Mouse (Mus musculus): ENCODE results near the gene Tmem205. TPM values are rescaled to one million over a fixed set of nuclear protein-coding genes. Genes with fewer than 3 reads are reported as not detected.

The Tmem205 gene
- polyA plus RNA-seq, 1 experiment from 2014 or later = 56.0 TPM

DNA sequence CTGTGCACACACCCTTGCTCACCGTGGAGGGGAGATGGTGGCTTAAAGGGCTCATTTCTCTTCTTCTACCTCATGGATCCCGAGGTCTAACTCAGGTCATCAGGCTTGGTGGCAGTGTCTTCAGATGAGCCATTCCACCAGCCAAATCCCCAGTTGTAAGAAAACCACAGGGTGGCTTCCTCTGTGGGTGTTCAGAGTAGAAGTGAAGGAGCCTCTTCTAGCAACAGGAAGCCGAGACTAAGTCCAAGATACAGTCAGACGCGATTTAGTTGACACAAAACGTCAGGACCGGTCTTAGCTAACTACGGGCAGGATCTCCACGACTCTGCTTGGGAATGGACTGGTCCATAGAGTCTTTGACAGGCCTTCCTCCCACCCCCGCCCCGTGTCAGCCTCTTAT lies 19.1 kb downstream of the Tmem205 start:
- H3K27me3 ChIP-seq = no peaks in the 10 kb centered on the region
- H3K4me1 ChIP-seq = no peaks in the 10 kb centered on the region
- no peak overlapping the region for H3K4me2 ChIP-seq
- no peaks in the 10 kb centered on the region for H3K9me3 ChIP-seq
- H3K4me3 ChIP-seq = no peak overlapping the region
- peaks cover 7% of the 10 kb centered on the region; the same call in 1 of the 2 replicates for H3K36me3 ChIP-seq
- WGBS = 75% methylated on average over 11 of the region's 11 CpGs
- ATAC-seq (ENCODE audit: insufficient number of reproducible peaks, low FRiP score, low TSS enrichment, low read depth) = no peak
- no peak overlapping the region for H3K27ac ChIP-seq
- H3K9ac ChIP-seq = no peak overlapping the region

DNA sequence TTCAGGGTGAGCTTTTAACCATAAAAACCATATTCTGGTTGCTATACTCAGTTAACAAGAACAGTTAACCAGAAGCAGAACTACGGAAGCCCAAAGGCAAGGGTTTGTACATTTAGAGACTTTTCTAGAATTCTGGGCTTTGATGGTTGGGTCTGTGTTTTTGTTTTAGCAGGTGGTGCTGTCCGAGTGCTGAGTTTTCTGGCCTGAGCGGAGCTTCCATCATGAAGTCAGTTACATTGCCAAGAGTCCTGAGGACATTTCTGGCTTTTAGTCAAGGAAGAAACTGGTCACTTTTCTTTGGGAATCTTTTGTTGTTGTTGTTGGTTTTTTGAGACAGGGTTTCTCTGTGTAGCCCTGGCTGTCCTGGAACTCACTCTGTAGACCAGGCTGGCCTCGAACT lies 23.3 kb downstream of the Tmem205 start:
- no peak overlapping the region for H3K4me2 ChIP-seq
- H3K4me3 ChIP-seq = no peak overlapping the region
- H3K27ac ChIP-seq = no peak overlapping the region
- no peaks in the 10 kb centered on the region for H3K9me3 ChIP-seq
- ATAC-seq (ENCODE audit: insufficient number of reproducible peaks, low FRiP score, low TSS enrichment, low read depth) = no peak
- WGBS = 83% methylated on average over 4 of the region's 4 CpGs
- no peaks in the 10 kb centered on the region for H3K4me1 ChIP-seq
- peaks cover 9% of the 10 kb centered on the region; the same call in 1 of the 2 replicates for H3K27me3 ChIP-seq
- no peak overlapping the region for H3K9ac ChIP-seq
- no peaks in the 10 kb centered on the region for H3K36me3 ChIP-seq

DNA sequence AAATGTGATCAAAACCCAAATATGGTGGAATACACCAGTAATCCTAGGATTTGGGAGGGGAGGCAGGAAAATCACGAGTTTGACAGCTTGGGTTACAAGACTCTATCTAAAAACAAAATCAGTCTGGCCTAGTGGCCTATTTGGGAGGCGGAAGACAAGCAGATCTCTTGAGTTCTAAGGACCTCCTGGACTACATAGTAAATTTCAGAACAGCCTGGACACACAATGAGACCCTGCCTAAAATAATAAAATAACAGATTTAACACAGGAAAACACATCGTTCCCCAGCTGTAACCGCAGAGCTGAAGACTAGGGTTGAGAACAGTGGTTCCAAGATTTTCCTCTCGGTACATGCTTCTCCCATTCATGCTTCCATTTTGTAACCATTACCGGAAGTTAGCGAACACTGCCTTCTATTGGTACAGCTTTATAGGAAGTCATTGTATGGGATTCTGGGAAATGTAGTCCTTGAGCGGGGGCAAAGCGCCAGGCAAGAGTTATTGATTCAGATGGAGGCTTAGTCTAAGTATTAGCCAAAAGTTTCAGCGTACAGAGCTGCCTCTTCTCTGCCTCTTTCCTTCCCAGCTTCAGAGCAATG lies 26.0 kb downstream of the Tmem205 start:
- Histone ChIP-seq H3K36me3 (no peaks in the 10 kb centered on the region), H3K27me3 (peaks cover 18% of the 10 kb centered on the region), H3K4me3 (peak overlapping the region; percentile 42), H3K9ac (no peak overlapping the region), H3K9me3 (no peaks in the 10 kb centered on the region), H3K4me1 (no peaks in the 10 kb centered on the region), H3K4me2 (peak overlapping the region; percentile 59), H3K27ac (no peak overlapping the region)
- ATAC-seq (ENCODE audit: insufficient number of reproducible peaks, low FRiP score, low TSS enrichment, low read depth) = peak; percentile 77; the same call in 1 of the 2 replicates
- 11% methylated on average over 10 of the region's 10 CpGs for WGBS

DNA sequence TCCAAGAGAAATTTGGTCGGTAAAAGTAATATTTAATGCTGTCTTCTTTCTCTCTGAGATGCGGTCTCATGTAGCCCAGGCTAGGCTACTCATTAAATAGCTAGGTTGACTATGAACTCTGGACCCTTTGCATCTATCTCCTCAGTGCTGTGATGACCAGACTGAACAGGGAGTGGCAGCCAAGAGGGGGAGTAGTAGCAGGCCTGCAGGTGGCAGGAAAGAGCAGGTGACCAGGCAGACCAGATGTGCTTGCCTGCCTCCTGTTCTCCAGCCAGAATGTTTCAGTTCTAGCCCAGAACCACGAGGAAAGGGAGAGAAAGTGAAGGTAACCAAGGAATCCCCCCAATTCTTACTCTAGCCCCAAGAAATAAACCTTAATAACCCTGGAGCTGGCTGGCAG lies 38.1 kb downstream of the Tmem205 start:
- no peaks in the 10 kb centered on the region for H3K36me3 ChIP-seq
- H3K4me2 ChIP-seq = no peak overlapping the region
- H3K4me1 ChIP-seq = no peaks in the 10 kb centered on the region
- ATAC-seq (ENCODE audit: insufficient number of reproducible peaks, low FRiP score, low TSS enrichment, low read depth) = no peak
- H3K27me3 ChIP-seq = no peaks in the 10 kb centered on the region
- H3K9me3 ChIP-seq = no peaks in the 10 kb centered on the region
- H3K27ac ChIP-seq = no peak overlapping the region
- 68% methylated on average over 3 of the region's 3 CpGs for WGBS
- H3K4me3 ChIP-seq = no peak overlapping the region
- no peak overlapping the region for H3K9ac ChIP-seq

DNA sequence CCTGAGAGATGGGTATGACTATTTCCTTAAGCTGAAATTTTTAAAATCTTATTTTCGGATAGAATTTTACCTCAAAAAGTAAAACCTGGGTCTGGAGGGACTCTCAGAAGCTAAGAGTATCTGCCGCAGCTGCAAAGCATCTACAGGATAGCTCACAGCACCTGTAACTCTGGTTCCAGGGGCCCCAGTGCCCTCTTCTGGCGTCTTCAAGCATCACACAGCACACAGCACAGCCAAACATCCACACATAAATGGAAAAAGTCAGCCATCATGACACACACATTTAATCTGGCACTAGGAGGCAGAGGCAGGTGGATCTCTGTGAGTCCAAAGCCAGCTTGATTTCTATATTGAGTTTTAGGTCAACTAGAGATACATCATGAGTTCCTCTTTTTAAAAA lies 50.8 kb downstream of the Tmem205 start:
- Histone ChIP-seq H3K27ac (no peak overlapping the region), H3K9me3 (no peaks in the 10 kb centered on the region), H3K9ac (no peak overlapping the region), H3K4me3 (no peak overlapping the region), H3K36me3 (no peaks in the 10 kb centered on the region), H3K4me2 (no peak overlapping the region), H3K27me3 (no peaks in the 10 kb centered on the region), H3K4me1 (no peaks in the 10 kb centered on the region)
- WGBS = 53% methylated on average over 3 of the region's 3 CpGs
- ATAC-seq (ENCODE audit: insufficient number of reproducible peaks, low FRiP score, low TSS enrichment, low read depth) = no peak

DNA sequence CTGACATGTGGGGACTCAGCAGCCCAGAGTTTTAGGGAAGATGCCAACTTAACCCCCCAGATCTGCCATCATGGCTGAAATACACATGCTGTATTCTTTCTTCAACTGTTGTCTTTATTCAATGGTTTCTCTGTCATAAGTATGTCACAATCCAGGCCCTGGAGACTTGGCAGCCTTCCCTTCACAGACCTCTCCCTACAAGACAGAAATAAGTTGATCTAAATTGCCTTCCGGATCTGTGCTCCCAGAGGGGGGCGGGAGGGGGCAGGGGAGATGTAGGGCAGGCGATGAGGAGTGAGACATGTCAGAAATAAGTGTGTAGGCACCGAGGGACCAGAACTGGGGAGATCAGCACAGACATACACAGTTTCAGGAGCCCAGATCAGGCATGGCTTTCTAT lies 55.2 kb downstream of the Tmem205 start:
- Histone ChIP-seq H3K4me2 (no peak overlapping the region), H3K9me3 (no peaks in the 10 kb centered on the region), H3K9ac (no peak overlapping the region), H3K27me3 (no peaks in the 10 kb centered on the region), H3K27ac (no peak overlapping the region), H3K4me3 (no peak overlapping the region), H3K36me3 (no peaks in the 10 kb centered on the region), H3K4me1 (no peaks in the 10 kb centered on the region)
- WGBS = 54% methylated on average over 4 of the region's 4 CpGs
- ATAC-seq (ENCODE audit: insufficient number of reproducible peaks, low FRiP score, low TSS enrichment, low read depth) = no peak

Other genes starting within 250 kb of the Tmem205 start
- gene Ldlr, start 204.1 kb downstream of the Tmem205 start, polyA plus RNA-seq (2015; fragmentation: Nextera tagmentation; extraction: Ambion mirVana) = 41.4 and 42.8 TPM in 2 replicates
- 84.3 and 89.8 TPM in 2 replicates for gene Spc24, start 167.3 kb downstream of the Tmem205 start, polyA plus RNA-seq (2015; fragmentation: Nextera tagmentation; extraction: Ambion mirVana)
- gene Kank2, start 128.8 kb downstream of the Tmem205 start, polyA plus RNA-seq (2015; fragmentation: Nextera tagmentation; extraction: Ambion mirVana) = 20.9 and 22.7 TPM in 2 replicates
- gene Angptl8, start 92.0 kb downstream of the Tmem205 start, polyA plus RNA-seq (2015; fragmentation: Nextera tagmentation; extraction: Ambion mirVana) = 0.64 and 0.70 TPM in 2 replicates
- gene Dock6, start 74.9 kb downstream of the Tmem205 start, polyA plus RNA-seq (2015; fragmentation: Nextera tagmentation; extraction: Ambion mirVana) = 38.1 and 41.0 TPM in 2 replicates
- 57.3 and 57.7 TPM in 2 replicates for gene Rab3d, start 9.4 kb downstream of the Tmem205 start, polyA plus RNA-seq (2015; fragmentation: Nextera tagmentation; extraction: Ambion mirVana)
- gene Ccdc159, start 85 bp downstream of the Tmem205 start, polyA plus RNA-seq (2015; fragmentation: Nextera tagmentation; extraction: Ambion mirVana) = 3.2 and 4.1 TPM in 2 replicates
- 8.4 and 8.7 TPM in 2 replicates for gene Plppr2, start 9.5 kb upstream of the Tmem205 start, polyA plus RNA-seq (2015; fragmentation: Nextera tagmentation; extraction: Ambion mirVana)
- gene Swsap1, start 28.2 kb upstream of the Tmem205 start, polyA plus RNA-seq (2015; fragmentation: Nextera tagmentation; extraction: Ambion mirVana) = 7.0 and 9.2 TPM in 2 replicates
- 6.0 and 6.4 TPM in 2 replicates for gene Epor, start 36.0 kb upstream of the Tmem205 start, polyA plus RNA-seq (2015; fragmentation: Nextera tagmentation; extraction: Ambion mirVana)
- 0.70 and 0.87 TPM in 2 replicates for gene Rgl3, start 61.9 kb upstream of the Tmem205 start, polyA plus RNA-seq (2015; fragmentation: Nextera tagmentation; extraction: Ambion mirVana)
- 0.58 and 0.65 TPM in 2 replicates for gene Ccdc151, start 75.1 kb upstream of the Tmem205 start, polyA plus RNA-seq (2015; fragmentation: Nextera tagmentation; extraction: Ambion mirVana)
- gene Prkcsh, start 75.2 kb upstream of the Tmem205 start, polyA plus RNA-seq (2015; fragmentation: Nextera tagmentation; extraction: Ambion mirVana) = 111 and 117 TPM in 2 replicates
- gene Elavl3, start 124.5 kb upstream of the Tmem205 start, polyA plus RNA-seq (2015; fragmentation: Nextera tagmentation; extraction: Ambion mirVana) = 0.05 and 0.10 TPM in 2 replicates
- not detected in 2 replicates for gene Gm49318, start 143.7 kb upstream of the Tmem205 start, polyA plus RNA-seq (2015; fragmentation: Nextera tagmentation; extraction: Ambion mirVana)
- 9.6 and 10.9 TPM in 2 replicates for gene Zfp653, start 143.8 kb upstream of the Tmem205 start, polyA plus RNA-seq (2015; fragmentation: Nextera tagmentation; extraction: Ambion mirVana)
- gene Ecsit, start 157.9 kb upstream of the Tmem205 start, polyA plus RNA-seq (2015; fragmentation: Nextera tagmentation; extraction: Ambion mirVana) = 38.4 and 39.6 TPM in 2 replicates
- 3.1 and 4.2 TPM in 2 replicates for gene Cnn1, start 171.7 kb upstream of the Tmem205 start, polyA plus RNA-seq (2015; fragmentation: Nextera tagmentation; extraction: Ambion mirVana)
- gene Elof1, start 189.6 kb upstream of the Tmem205 start, polyA plus RNA-seq (2015; fragmentation: Nextera tagmentation; extraction: Ambion mirVana) = 164 and 173 TPM in 2 replicates
- gene Acp5, start 208.2 kb upstream of the Tmem205 start, polyA plus RNA-seq (2015; fragmentation: Nextera tagmentation; extraction: Ambion mirVana) = 31.2 and 46.5 TPM in 2 replicates
- gene Pigyl, start 229.3 kb upstream of the Tmem205 start, polyA plus RNA-seq (2015; fragmentation: Nextera tagmentation; extraction: Ambion mirVana) = 69.3 and 78.2 TPM in 2 replicates

All from limb, embryonic 15.5 days (tissue).